Mouse (Mus musculus): ENCODE measurements at regions not wholly inside any gene's neighbourhood (a gene's known extent, or its start where the extent isn't known, plus 50 kb on each side); places are given as distances from the start of the nearest gene placed in this dataset.

DNA sequence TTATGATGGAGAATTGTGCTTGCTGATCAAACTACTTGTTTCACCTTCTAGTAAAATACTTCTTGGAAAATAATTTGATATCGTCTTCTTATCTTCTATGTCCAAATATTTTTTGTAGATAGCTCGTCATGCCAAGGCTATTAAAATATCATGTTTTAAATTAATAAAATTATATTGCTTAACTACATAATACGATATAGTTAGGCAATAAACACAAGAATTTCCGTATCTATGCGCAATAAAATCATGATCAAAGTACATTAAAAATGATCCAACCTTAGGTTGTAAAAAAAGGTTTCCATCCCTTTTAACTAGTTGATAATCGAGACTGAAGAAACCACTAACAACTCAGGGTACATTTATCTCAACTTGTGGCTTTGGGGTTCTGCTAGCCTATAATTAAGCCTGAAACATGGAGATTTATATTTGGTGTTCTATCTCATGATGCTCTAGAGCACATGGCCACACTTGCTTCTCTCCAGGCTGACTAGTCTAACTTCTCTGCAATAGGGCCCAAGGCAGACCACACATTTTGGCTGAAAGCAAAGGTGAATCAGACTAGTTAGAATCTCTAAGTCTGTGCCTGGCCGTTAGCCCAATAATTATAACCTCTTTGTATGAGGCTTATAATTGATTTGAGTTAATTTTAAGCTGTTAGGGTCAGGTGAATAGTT is 314.5 kb downstream of the Plod2 start:
- TF ChIP-seq CTCF (IDR thresholded peaks at IDR 0.05; ENCODE audit: control insufficient read depth, insufficient read depth, insufficient replicate concordance, low read depth, low read length) (no peak), POLR2A (IDR thresholded peaks at IDR 0.05; ENCODE audit: control insufficient read depth, low read depth, low read length) (no peak)

Data from testis, adult 2 months (tissue).